Mouse (Mus musculus): ENCODE measurements at regions not wholly inside any gene's neighbourhood (a gene's known extent, or its start where the extent isn't known, plus 50 kb on each side); places are given as distances from the start of the nearest gene placed in this dataset.

GRCm38 (mm10) chr15:68655046-68655445 is 2154.3 kb upstream of the Lrrc6 start:
- Histone ChIP-seq H3K9me3 (ENCODE audit: control insufficient read depth, insufficient read depth, low read depth, low read length) (no peaks in the 10 kb centered on the region), H3K4me3 (ENCODE audit: insufficient read depth in 1 of 2, low read depth in 1 of 2, low read length in 2 of 2, poor library complexity in 1 of 2, severe bottlenecking in 1 of 2) (no peak overlapping the region), H3K9ac (ENCODE audit: insufficient read depth, low read depth, low read length, poor library complexity, severe bottlenecking) (no peak overlapping the region), H3K4me1 (ENCODE audit: control insufficient read depth in 2 of 2, insufficient read depth in 2 of 2, low read length in 2 of 2, poor library complexity in 1 of 2) (no peaks in the 10 kb centered on the region), H3K36me3 (ENCODE audit: control insufficient read depth, insufficient read depth, low read length, poor library complexity, severe bottlenecking) (no peaks in the 10 kb centered on the region), H3K27ac (ENCODE audit: insufficient read depth, low read depth, low read length, poor library complexity, severe bottlenecking) (no peak overlapping the region)
- TF ChIP-seq CHD2 (IDR thresholded peaks at IDR 0.05; ENCODE audit: low read depth, low read length) (no peak), HCFC1 (IDR thresholded peaks at IDR 0.05; ENCODE audit: borderline replicate concordance, insufficient read depth, low read length) (no peak), ZNF384 (IDR thresholded peaks at IDR 0.05; ENCODE audit: low read depth, low read length) (no peak), ZC3H11A (IDR thresholded peaks at IDR 0.05; ENCODE audit: borderline replicate concordance, low read depth, low read length) (no peak), MAFK (IDR thresholded peaks at IDR 0.05; ENCODE audit: insufficient read depth, low read depth, low read length) (no peak)
- DNase-seq (ENCODE audit: low read depth, low spot score), result no peak
- in situ Hi-C loops (cut with MboI; ENCODE audit: low sequenced_read_pairs in 2 of 2, unreplicated experiment in 2 of 2), result no loop called here

DNA sequence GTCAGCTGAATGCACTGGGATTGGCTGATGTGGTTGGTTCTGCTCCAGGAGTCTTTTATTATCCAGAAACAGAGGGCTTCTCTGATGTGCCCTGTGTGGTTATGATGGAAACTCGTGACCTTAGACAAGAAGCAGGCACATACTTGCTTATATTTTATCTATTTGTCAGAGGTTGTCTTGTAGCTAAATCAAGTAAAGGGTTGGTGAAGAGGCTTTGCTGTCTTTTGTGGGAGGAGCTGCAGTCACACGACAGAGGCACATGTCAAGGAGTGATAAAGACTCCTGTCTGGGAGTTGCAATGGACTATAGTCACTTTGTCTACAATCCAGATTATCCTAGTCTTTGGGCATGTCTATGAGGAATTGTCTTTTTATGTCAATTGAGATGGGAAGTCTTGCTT is 2149.9 kb upstream of the Lrrc6 start:
- in situ Hi-C loops (cut with MboI; ENCODE audit: low sequenced_read_pairs in 2 of 2, unreplicated experiment in 2 of 2), result no loop called here

GRCm38 (mm10) chr15:68650033-68650432 is 2149.3 kb upstream of the Lrrc6 start:
- H3K4me1 ChIP-seq (ENCODE audit: control insufficient read depth in 2 of 2, insufficient read depth in 2 of 2, low read length in 2 of 2, poor library complexity in 1 of 2), result no peaks in the 10 kb centered on the region
- in situ Hi-C loops (cut with MboI; ENCODE audit: low sequenced_read_pairs in 2 of 2, unreplicated experiment in 2 of 2), result no loop called here
- no peak overlapping the region for H3K4me3 ChIP-seq (ENCODE audit: insufficient read depth in 1 of 2, low read depth in 1 of 2, low read length in 2 of 2, poor library complexity in 1 of 2, severe bottlenecking in 1 of 2)
- no peak overlapping the region for H3K27ac ChIP-seq (ENCODE audit: insufficient read depth, low read depth, low read length, poor library complexity, severe bottlenecking)
- no peaks in the 10 kb centered on the region for H3K9me3 ChIP-seq (ENCODE audit: control insufficient read depth, insufficient read depth, low read depth, low read length)
- H3K36me3 ChIP-seq (ENCODE audit: control insufficient read depth, insufficient read depth, low read length, poor library complexity, severe bottlenecking), result no peaks in the 10 kb centered on the region
- TF ChIP-seq MAFK (IDR thresholded peaks at IDR 0.05; ENCODE audit: insufficient read depth, low read depth, low read length) (no peak), CHD2 (IDR thresholded peaks at IDR 0.05; ENCODE audit: low read depth, low read length) (no peak), ZC3H11A (IDR thresholded peaks at IDR 0.05; ENCODE audit: borderline replicate concordance, low read depth, low read length) (no peak), ZNF384 (IDR thresholded peaks at IDR 0.05; ENCODE audit: low read depth, low read length) (no peak), HCFC1 (IDR thresholded peaks at IDR 0.05; ENCODE audit: borderline replicate concordance, insufficient read depth, low read length) (no peak)
- DNase-seq (ENCODE audit: low read depth, low spot score), result no peak
- H3K9ac ChIP-seq (ENCODE audit: insufficient read depth, low read depth, low read length, poor library complexity, severe bottlenecking), result no peak overlapping the region

More for the DNA sequence above, 2149.9 kb upstream of the Lrrc6 start:
- Histone ChIP-seq H3K9me3 (ENCODE audit: control insufficient read depth, insufficient read depth, low read depth, low read length) (no peaks in the 10 kb centered on the region), H3K4me3 (ENCODE audit: insufficient read depth in 1 of 2, low read depth in 1 of 2, low read length in 2 of 2, poor library complexity in 1 of 2, severe bottlenecking in 1 of 2) (no peak overlapping the region), H3K9ac (ENCODE audit: insufficient read depth, low read depth, low read length, poor library complexity, severe bottlenecking) (no peak overlapping the region), H3K27ac (ENCODE audit: insufficient read depth, low read depth, low read length, poor library complexity, severe bottlenecking) (no peak overlapping the region), H3K36me3 (ENCODE audit: control insufficient read depth, insufficient read depth, low read length, poor library complexity, severe bottlenecking) (no peaks in the 10 kb centered on the region), H3K4me1 (ENCODE audit: control insufficient read depth in 2 of 2, insufficient read depth in 2 of 2, low read length in 2 of 2, poor library complexity in 1 of 2) (no peaks in the 10 kb centered on the region)
- DNase-seq (ENCODE audit: low read depth, low spot score), result no peak
- TF ChIP-seq MAFK (IDR thresholded peaks at IDR 0.05; ENCODE audit: insufficient read depth, low read depth, low read length), result no peak
- no peak for TF ChIP-seq HCFC1 (IDR thresholded peaks at IDR 0.05; ENCODE audit: borderline replicate concordance, insufficient read depth, low read length)
- no peak for TF ChIP-seq CHD2 (IDR thresholded peaks at IDR 0.05; ENCODE audit: low read depth, low read length)

GRCm38 (mm10) chr15:68646865-68647264 is 2146.2 kb upstream of the Lrrc6 start:
- H3K4me1 ChIP-seq (ENCODE audit: control insufficient read depth in 2 of 2, insufficient read depth in 2 of 2, low read length in 2 of 2, poor library complexity in 1 of 2), result no peaks in the 10 kb centered on the region
- TF ChIP-seq ZC3H11A (IDR thresholded peaks at IDR 0.05; ENCODE audit: borderline replicate concordance, low read depth, low read length), result no peak
- TF ChIP-seq CHD2 (IDR thresholded peaks at IDR 0.05; ENCODE audit: low read depth, low read length), result no peak
- no peak for TF ChIP-seq ZNF384 (IDR thresholded peaks at IDR 0.05; ENCODE audit: low read depth, low read length)
- TF ChIP-seq MAFK (IDR thresholded peaks at IDR 0.05; ENCODE audit: insufficient read depth, low read depth, low read length), result no peak
- no peak for TF ChIP-seq HCFC1 (IDR thresholded peaks at IDR 0.05; ENCODE audit: borderline replicate concordance, insufficient read depth, low read length)
- no peaks in the 10 kb centered on the region for H3K9me3 ChIP-seq (ENCODE audit: control insufficient read depth, insufficient read depth, low read depth, low read length)
- no peak overlapping the region for H3K9ac ChIP-seq (ENCODE audit: insufficient read depth, low read depth, low read length, poor library complexity, severe bottlenecking)
- H3K4me3 ChIP-seq (ENCODE audit: insufficient read depth in 1 of 2, low read depth in 1 of 2, low read length in 2 of 2, poor library complexity in 1 of 2, severe bottlenecking in 1 of 2), result no peak overlapping the region
- in situ Hi-C loops (cut with MboI; ENCODE audit: low sequenced_read_pairs in 2 of 2, unreplicated experiment in 2 of 2), result no loop called here
- no peak for DNase-seq (ENCODE audit: low read depth, low spot score)
- no peaks in the 10 kb centered on the region for H3K36me3 ChIP-seq (ENCODE audit: control insufficient read depth, insufficient read depth, low read length, poor library complexity, severe bottlenecking)
- no peak overlapping the region for H3K27ac ChIP-seq (ENCODE audit: insufficient read depth, low read depth, low read length, poor library complexity, severe bottlenecking)

GRCm38 (mm10) chr15:68644862-68645261 is 2144.2 kb upstream of the Lrrc6 start:
- TF ChIP-seq MAFK (IDR thresholded peaks at IDR 0.05; ENCODE audit: insufficient read depth, low read depth, low read length) (no peak), CHD2 (IDR thresholded peaks at IDR 0.05; ENCODE audit: low read depth, low read length) (no peak), ZNF384 (IDR thresholded peaks at IDR 0.05; ENCODE audit: low read depth, low read length) (no peak), ZC3H11A (IDR thresholded peaks at IDR 0.05; ENCODE audit: borderline replicate concordance, low read depth, low read length) (no peak), HCFC1 (IDR thresholded peaks at IDR 0.05; ENCODE audit: borderline replicate concordance, insufficient read depth, low read length) (no peak)
- H3K4me3 ChIP-seq (ENCODE audit: insufficient read depth in 1 of 2, low read depth in 1 of 2, low read length in 2 of 2, poor library complexity in 1 of 2, severe bottlenecking in 1 of 2), result no peak overlapping the region
- DNase-seq (ENCODE audit: low read depth, low spot score), result no peak
- H3K9ac ChIP-seq (ENCODE audit: insufficient read depth, low read depth, low read length, poor library complexity, severe bottlenecking), result no peak overlapping the region
- no peak overlapping the region for H3K27ac ChIP-seq (ENCODE audit: insufficient read depth, low read depth, low read length, poor library complexity, severe bottlenecking)
- H3K36me3 ChIP-seq (ENCODE audit: control insufficient read depth, insufficient read depth, low read length, poor library complexity, severe bottlenecking), result no peaks in the 10 kb centered on the region
- in situ Hi-C loops (cut with MboI; ENCODE audit: low sequenced_read_pairs in 2 of 2, unreplicated experiment in 2 of 2), result no loop called here
- H3K4me1 ChIP-seq (ENCODE audit: control insufficient read depth in 2 of 2, insufficient read depth in 2 of 2, low read length in 2 of 2, poor library complexity in 1 of 2), result no peaks in the 10 kb centered on the region
- no peaks in the 10 kb centered on the region for H3K9me3 ChIP-seq (ENCODE audit: control insufficient read depth, insufficient read depth, low read depth, low read length)
